Comparison of ENCODE assay signal across 8 mouse cellular contexts in genomic region chr12:32245566-32246233, GRCm38 (mm10). TPM values are rescaled to one million over a fixed set of nuclear protein-coding genes. Genes with fewer than 3 reads are reported as not detected.
DNase-seq lines count a peak whose midpoint lies in the region; ATAC-seq lines count a peak whose summit lies in the region.

No protein-coding gene starts in this region.

- intact Hi-C loops in gastrocnemius, postnatal 36 days (cut with DNase I), result loop anchor here (2.0 to 5.0 kb wide), 2 partner anchors 98 to 277 kb away; no protein-coding TSS in a partner anchor

- ATAC-seq in megakaryocyte, adult 5-6 weeks (ENCODE audit: poor library complexity, severe bottlenecking), result peak; percentile 50; the same call in 1 of the 2 replicates

- peak; percentile 16 for DNase-seq in gastrocnemius, adult 18-20 months (ENCODE audit: low spot score)
- DNase-seq in gastrocnemius, postnatal 36 days, result no peak
- DNase-seq in right cerebral cortex, adult 2 months (ENCODE audit: low spot score in 2 of 2), result peak; percentile 48 to 66
- no peak for DNase-seq in right cerebral cortex, postnatal 14 days
- DNase-seq in cerebellum, adult 11 months, result peak; percentile 28
- DNase-seq in kidney, adult 8-10 months, result peak; percentile 8 to 42
- no peak for DNase-seq in neural tube, embryonic 10.5 days (ENCODE audit: extremely low spot score, low spot score)

RNA-seq across cellular contexts. Expression of gene Pik3cg, which starts 37.2 kb away (rescaled TPM):
- under 1 TPM; 0.37 to 0.57 TPM for total RNA-seq in gastrocnemius, adult 18-20 months (2021)
- under 1 TPM; 0.56 to 0.79 TPM for total RNA-seq in gastrocnemius, postnatal 36 days (2021)
- total RNA-seq in megakaryocyte, adult 5-6 weeks (2015), result 122 and 129 TPM in 2 replicates
- total RNA-seq in megakaryocyte, adult 5-6 weeks (2017), result 57.3 and 67.7 TPM in 2 replicates

Comparison
In these comparisons a context has a peak if more than half of its experiments do, and no peak if none do; other contexts are left out.
1. DNase-seq: peak in gastrocnemius, adult 18-20 months (single experiment), right cerebral cortex, adult 2 months (2 of 2), cerebellum, adult 11 months (single experiment) and kidney, adult 8-10 months (2 of 2); none in gastrocnemius, postnatal 36 days (0 of 2), right cerebral cortex, postnatal 14 days (single experiment) and neural tube, embryonic 10.5 days (single experiment).
2. RNA of gene Pik3cg, which starts 37.2 kb away (total RNA-seq): 57.3 to 129 TPM in megakaryocyte, adult 5-6 weeks; 0.56 to 0.79 TPM in gastrocnemius, postnatal 36 days and 0.37 to 0.57 TPM in gastrocnemius, adult 18-20 months; every median in the first group is over 10 times any median in the second.